Mouse (Mus musculus): ENCODE measurements around the gene Stx6. TPM values are rescaled to one million over a fixed set of nuclear protein-coding genes. Genes with fewer than 3 reads are reported as not detected.

The Stx6 gene
- polyA plus RNA-seq, 1 experiment from 2014 or later, result 128 TPM

GRCm38 (mm10) chr1:155239962-155240717 lies 81.6 kb downstream of the Stx6 start:
- Histone ChIP-seq H3K27ac (no peak overlapping the region), H3K4me1 (replicated peaks) (peaks cover 52% of the 10 kb centered on the region), H3K9me3 (no peaks in the 10 kb centered on the region), H3K36me3 (no peaks in the 10 kb centered on the region), H3K4me3 (replicated peaks) (no peak overlapping the region), H3K4me2 (replicated peaks) (no peak overlapping the region), H3K9ac (replicated peaks) (no peak overlapping the region), H3K27me3 (peaks cover 16% of the 10 kb centered on the region)
- WGBS, result 90% methylated on average over 6 of the region's 6 CpGs
- ATAC-seq, result no peak

DNA sequence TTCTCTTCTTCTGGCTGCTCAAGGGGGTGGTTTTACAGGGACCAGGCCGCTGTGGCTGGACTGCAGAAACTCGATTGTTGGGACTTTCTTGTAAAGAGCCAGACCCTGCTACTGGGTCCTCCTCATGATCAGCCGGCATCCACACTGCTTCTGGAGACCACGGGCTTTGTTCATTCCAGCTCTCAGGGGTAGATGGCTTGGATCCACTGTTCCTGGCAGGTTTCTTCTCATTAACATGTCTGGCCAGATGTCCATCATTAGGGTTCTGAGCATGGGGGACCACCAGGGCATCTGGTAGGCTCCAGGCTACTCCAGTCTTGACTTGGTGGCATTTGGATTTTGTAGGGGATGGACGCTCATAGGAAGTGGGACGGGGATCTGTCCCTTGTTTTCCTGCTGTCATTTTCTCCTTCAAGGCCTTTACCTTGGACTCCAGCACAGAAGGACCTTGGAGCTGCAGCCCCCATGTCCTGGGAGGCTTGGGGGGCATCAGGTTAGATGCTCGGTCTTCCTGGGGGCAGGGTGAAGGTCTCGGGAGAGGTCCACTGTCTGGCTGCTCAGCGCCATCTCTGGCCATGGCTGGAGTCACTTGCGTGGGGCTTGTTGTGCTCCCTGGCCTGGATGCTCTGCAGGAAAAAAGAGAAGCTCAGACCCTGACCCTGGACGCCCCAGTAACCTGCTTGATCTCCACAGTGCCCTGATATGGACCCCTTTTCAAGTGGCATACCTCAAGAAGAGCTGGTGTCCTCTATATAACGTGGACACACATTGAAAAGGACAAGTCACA lies 83.4 kb downstream of the Stx6 start:
- ATAC-seq, result no peak
- Histone ChIP-seq H3K36me3 (no peaks in the 10 kb centered on the region), H3K27ac (no peak overlapping the region), H3K4me3 (replicated peaks) (no peak overlapping the region), H3K4me1 (replicated peaks) (peaks cover 34% of the 10 kb centered on the region), H3K4me2 (replicated peaks) (no peak overlapping the region), H3K9me3 (no peaks in the 10 kb centered on the region), H3K27me3 (peaks cover 23% of the 10 kb centered on the region), H3K9ac (replicated peaks) (no peak overlapping the region)
- WGBS, result 82% methylated on average over 12 of the region's 12 CpGs

GRCm38 (mm10) chr1:155242488-155242745 lies 83.9 kb downstream of the Stx6 start:
- H3K9ac ChIP-seq (replicated peaks), result no peak overlapping the region
- H3K4me2 ChIP-seq (replicated peaks), result no peak overlapping the region
- H3K4me3 ChIP-seq (replicated peaks), result no peak overlapping the region
- H3K27ac ChIP-seq, result no peak overlapping the region
- H3K36me3 ChIP-seq, result no peaks in the 10 kb centered on the region
- H3K27me3 ChIP-seq, result peaks cover 23% of the 10 kb centered on the region
- no peaks in the 10 kb centered on the region for H3K9me3 ChIP-seq
- peaks cover 29% of the 10 kb centered on the region for H3K4me1 ChIP-seq (replicated peaks)
- 67% methylated on average over 1 of the region's 1 CpGs for WGBS
- no peak for ATAC-seq

DNA sequence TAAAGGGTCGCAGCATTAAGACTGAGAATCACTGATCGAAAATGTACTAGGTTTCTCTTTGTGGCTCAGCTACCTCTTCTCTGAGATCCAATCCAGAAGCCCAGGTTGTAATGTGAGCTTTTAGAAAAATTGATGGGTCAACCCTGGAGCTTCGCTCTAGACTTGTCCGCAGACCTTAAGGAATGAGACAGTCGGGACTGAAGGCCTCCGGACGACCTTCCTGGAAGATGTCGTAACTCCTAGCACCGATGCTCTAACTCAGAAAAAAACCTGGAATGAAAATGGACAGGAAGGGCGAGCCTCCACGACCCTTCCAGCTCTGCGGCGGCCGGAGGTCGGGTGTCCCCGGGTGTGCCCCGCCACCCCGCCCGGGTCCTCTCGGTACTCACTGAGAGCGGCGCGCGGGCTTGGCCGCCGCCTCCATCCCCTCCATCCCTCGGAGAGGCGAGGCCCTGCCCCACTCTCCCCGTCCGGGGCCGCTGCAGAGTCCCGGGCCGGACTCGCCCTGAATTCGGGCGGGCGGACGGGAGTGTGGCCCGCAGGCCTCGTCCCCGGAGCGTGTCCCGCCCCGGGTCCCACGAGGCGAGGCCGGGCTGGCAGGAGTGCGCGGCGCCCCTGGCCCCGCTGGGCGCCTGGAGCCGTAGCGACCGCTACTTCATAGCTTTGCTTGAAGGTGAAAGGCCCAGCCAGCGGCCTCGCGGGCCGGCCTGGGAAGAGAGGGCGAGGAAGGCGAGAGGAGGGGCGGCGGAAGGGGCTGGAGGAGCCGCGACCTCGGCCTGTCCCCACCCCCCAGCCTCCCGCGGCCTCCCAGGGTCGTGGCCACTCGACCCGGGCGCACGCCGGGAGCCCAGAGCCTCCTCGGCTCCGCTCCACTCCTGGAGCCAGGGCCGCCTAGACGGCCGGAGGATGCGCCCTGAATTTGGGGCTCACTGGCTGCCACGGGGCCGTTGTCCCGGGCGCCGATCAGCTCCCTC lies 85.6 kb downstream of the Stx6 start, which contains the start of gene BC034090:
BC034090 (minus strand) TSS at position 648 of the 974 bp plus-strand sequence.
- Histone ChIP-seq H3K9me3 (no peaks in the 10 kb centered on the region), H3K27me3 (peaks cover 23% of the 10 kb centered on the region), H3K27ac (peak within 1 kb of the TSS; percentile 65; the same call in 1 of the 2 replicates), H3K36me3 (no peaks in the 10 kb centered on the region), H3K4me3 (replicated peaks) (peak within 1 kb of the TSS; percentile 50), H3K4me1 (replicated peaks) (peaks cover 22% of the 10 kb centered on the region), H3K9ac (replicated peaks) (peak within 1 kb of the TSS; percentile 79), H3K4me2 (replicated peaks) (peak within 1 kb of the TSS; percentile 86)
- peak; percentile 77 for ATAC-seq
- WGBS, result 2% methylated on average over 84 of the region's 85 CpGs

DNA sequence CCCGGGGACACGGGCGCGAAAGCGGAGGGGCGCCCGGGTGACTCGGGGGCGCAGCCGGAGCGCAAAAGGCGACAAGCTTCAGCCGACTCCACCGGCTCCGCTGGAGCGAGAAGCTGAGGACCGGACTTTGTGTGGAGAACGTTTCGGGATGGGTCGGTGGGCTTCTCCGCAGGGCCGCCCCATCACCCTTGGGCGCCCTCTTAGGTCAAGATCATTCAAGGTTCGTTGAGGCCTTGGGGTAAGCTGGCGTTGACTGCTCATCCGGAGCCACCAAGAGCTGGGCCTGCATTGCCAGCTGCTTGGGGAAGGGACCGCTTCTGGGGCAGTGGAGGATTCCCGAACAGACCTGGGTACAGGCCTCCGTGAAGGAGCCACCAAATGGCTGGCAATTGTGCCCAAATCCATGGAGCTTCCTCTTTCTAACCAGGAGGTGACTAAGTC lies 86.3 kb downstream of the Stx6 start:
- peak overlapping the region; percentile 79 for H3K9ac ChIP-seq (replicated peaks)
- H3K9me3 ChIP-seq, result no peaks in the 10 kb centered on the region
- H3K27ac ChIP-seq, result peak overlapping the region; percentile 65; the same call in 1 of the 2 replicates
- ATAC-seq, result no peak
- WGBS, result 6% methylated on average over 29 of the region's 29 CpGs
- peaks cover 15% of the 10 kb centered on the region for H3K4me1 ChIP-seq (replicated peaks)
- peaks cover 23% of the 10 kb centered on the region for H3K27me3 ChIP-seq
- peak overlapping the region; percentile 50 for H3K4me3 ChIP-seq (replicated peaks)
- no peaks in the 10 kb centered on the region for H3K36me3 ChIP-seq
- H3K4me2 ChIP-seq (replicated peaks), result peak overlapping the region; percentile 86

DNA sequence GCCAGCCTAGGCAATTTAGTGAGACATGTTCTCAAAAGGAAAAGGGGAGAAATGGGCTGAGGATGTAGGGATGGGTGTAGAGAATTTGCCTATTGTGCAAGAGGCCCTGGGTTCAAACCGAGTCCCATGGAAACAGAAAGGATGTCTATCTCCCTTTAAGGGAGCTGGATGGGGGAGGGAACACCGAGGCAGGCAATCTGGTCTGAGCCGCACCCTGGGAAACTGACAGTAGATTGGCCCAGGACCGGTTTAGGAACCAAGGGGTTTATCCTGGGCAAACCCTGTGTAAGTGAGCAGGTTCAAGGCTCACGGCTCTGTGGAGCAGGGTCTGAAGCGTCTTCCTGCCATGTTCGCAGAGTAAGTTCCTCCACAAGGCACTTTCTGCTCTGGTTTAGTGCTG lies 87.0 kb downstream of the Stx6 start:
- no peak for ATAC-seq
- H3K27me3 ChIP-seq, result peaks cover 23% of the 10 kb centered on the region
- H3K4me1 ChIP-seq (replicated peaks), result peaks cover 14% of the 10 kb centered on the region
- no peaks in the 10 kb centered on the region for H3K36me3 ChIP-seq
- 63% methylated on average over 7 of the region's 7 CpGs for WGBS
- no peak overlapping the region for H3K27ac ChIP-seq
- no peak overlapping the region for H3K4me3 ChIP-seq (replicated peaks)
- no peak overlapping the region for H3K9ac ChIP-seq (replicated peaks)
- H3K4me2 ChIP-seq (replicated peaks), result no peak overlapping the region
- no peaks in the 10 kb centered on the region for H3K9me3 ChIP-seq

DNA sequence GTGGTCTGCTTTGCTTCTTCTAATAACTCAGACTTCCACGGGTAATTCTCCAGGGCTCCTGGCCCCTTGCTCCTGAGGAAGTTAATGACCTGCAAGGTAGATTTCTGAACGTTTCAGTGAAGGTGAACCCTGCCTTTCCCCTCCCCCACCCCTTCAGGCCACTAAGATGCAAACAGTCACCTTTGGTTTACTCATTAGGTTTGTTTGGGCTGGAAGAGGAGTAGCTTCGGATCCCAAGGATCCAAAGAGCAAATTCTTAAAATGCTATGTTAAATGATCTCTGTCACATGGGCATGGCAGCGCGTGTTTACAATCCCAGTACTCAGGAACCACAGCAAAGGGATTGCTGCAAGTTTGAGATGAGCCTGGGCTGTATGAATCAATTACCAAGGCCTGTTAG lies 88.9 kb downstream of the Stx6 start:
- no peak overlapping the region for H3K4me2 ChIP-seq (replicated peaks)
- peaks cover 14% of the 10 kb centered on the region for H3K4me1 ChIP-seq (replicated peaks)
- H3K4me3 ChIP-seq (replicated peaks), result no peak overlapping the region
- WGBS, result 50% methylated on average over 5 of the region's 5 CpGs
- H3K27me3 ChIP-seq, result peaks cover 23% of the 10 kb centered on the region
- H3K36me3 ChIP-seq, result no peaks in the 10 kb centered on the region
- H3K27ac ChIP-seq, result no peak overlapping the region
- no peak overlapping the region for H3K9ac ChIP-seq (replicated peaks)
- H3K9me3 ChIP-seq, result no peaks in the 10 kb centered on the region
- no peak for ATAC-seq

DNA sequence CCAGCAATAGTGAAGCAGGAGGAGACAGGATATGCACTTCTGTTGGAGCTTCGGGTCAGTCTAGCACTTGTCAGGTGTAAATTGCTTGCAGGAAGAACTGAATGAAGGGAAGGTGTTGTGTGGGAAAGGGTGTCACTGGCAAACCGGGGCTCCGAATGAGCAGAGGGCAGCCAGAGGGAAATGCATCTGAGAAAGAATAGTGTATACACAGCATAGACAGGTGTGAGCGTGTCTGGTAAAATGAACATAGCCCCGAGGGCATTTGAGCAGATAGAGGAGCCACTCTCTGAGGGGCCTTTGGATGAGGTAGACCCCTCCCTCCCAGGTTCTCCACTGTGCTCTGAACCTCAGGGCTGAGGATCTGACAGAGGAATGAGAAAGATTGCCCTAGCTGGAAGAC lies 89.5 kb downstream of the Stx6 start:
- Histone ChIP-seq H3K4me1 (replicated peaks) (peaks cover 19% of the 10 kb centered on the region), H3K4me3 (replicated peaks) (no peak overlapping the region), H3K9ac (replicated peaks) (no peak overlapping the region), H3K9me3 (no peaks in the 10 kb centered on the region), H3K27me3 (peaks cover 22% of the 10 kb centered on the region), H3K36me3 (no peaks in the 10 kb centered on the region), H3K27ac (no peak overlapping the region), H3K4me2 (replicated peaks) (no peak overlapping the region)
- ATAC-seq, result no peak
- 74% methylated on average over 5 of the region's 5 CpGs for WGBS

GRCm38 (mm10) chr1:155249896-155250295 lies 91.4 kb downstream of the Stx6 start:
- Histone ChIP-seq H3K4me3 (replicated peaks) (no peak overlapping the region), H3K27me3 (peaks cover 9% of the 10 kb centered on the region), H3K9me3 (no peaks in the 10 kb centered on the region), H3K36me3 (no peaks in the 10 kb centered on the region), H3K27ac (no peak overlapping the region), H3K4me1 (replicated peaks) (peaks cover 5% of the 10 kb centered on the region), H3K4me2 (replicated peaks) (no peak overlapping the region), H3K9ac (replicated peaks) (no peak overlapping the region)
- 31% methylated on average over 5 of the region's 5 CpGs for WGBS
- ATAC-seq, result no peak

DNA sequence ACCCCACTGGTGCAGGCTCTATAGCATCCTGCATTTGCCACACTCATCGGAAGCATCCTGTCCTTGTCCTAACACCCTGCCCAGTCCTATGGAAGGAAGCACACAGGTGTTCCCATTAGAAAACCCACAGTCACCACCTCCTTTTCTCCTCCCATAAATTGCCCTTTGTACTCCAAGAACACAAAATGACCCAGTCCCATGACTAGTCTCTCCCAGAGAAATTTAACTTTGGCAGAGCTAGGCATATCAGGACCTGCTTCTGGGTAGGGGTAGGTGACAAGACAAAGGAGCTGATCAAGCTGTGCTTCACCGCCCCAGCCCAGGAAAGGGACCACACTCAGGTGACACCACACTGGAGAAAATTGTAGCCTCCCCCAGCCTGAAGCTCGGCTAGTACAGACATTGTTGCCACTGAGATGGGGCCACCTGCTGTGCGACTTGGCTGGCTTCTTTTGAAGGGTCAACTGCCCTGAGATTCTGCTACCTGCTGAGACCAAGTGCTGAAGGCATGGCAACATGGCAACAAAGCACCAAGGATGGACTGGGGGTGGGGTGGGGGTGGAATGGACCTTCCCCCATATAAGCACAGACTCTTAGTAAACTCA lies 92.1 kb downstream of the Stx6 start:
- ATAC-seq, result no peak
- no peak overlapping the region for H3K4me3 ChIP-seq (replicated peaks)
- H3K4me2 ChIP-seq (replicated peaks), result no peak overlapping the region
- H3K4me1 ChIP-seq (replicated peaks), result peaks cover 5% of the 10 kb centered on the region
- no peaks in the 10 kb centered on the region for H3K36me3 ChIP-seq
- WGBS, result 36% methylated on average over 4 of the region's 4 CpGs
- no peak overlapping the region for H3K9ac ChIP-seq (replicated peaks)
- H3K27me3 ChIP-seq, result peaks cover 2% of the 10 kb centered on the region
- no peaks in the 10 kb centered on the region for H3K9me3 ChIP-seq
- no peak overlapping the region for H3K27ac ChIP-seq

- Histone ChIP-seq H3K4me1 (replicated peaks) (peaks cover 5% of the 10 kb centered on the region), H3K4me2 (replicated peaks) (no peak overlapping the region), H3K9ac (replicated peaks) (no peak overlapping the region), H3K4me3 (replicated peaks) (no peak overlapping the region), H3K9me3 (no peaks in the 10 kb centered on the region), H3K27ac (no peak overlapping the region), H3K36me3 (no peaks in the 10 kb centered on the region), H3K27me3 (no peaks in the 10 kb centered on the region)
- WGBS, result 84% methylated on average over 5 of the region's 5 CpGs
- no peak for ATAC-seq
These were observed 93.1 kb downstream of the Stx6 start for GRCm38 (mm10) chr1:155251596-155251995.
